Mouse (Mus musculus): Measurements from ENCODE around the gene Mrps6. TPM values are rescaled to one million over a fixed set of nuclear protein-coding genes. Genes with fewer than 3 reads are reported as not detected.

The Mrps6 gene
- polyA plus RNA-seq, 1 experiment = 64.2 TPM

- H3K9ac ChIP-seq (ENCODE audit: low read depth, poor library complexity, severe bottlenecking) = no peak overlapping the region
- no peaks in the 10 kb centered on the region for H3K36me3 ChIP-seq (ENCODE audit: control insufficient read depth, insufficient read depth, low read length, poor library complexity, severe bottlenecking)
- peaks cover 6% of the 10 kb centered on the region for H3K9me3 ChIP-seq (replicated peaks; ENCODE audit: control insufficient read depth, insufficient read depth, low read length, poor library complexity, severe bottlenecking)
- H3K4me1 ChIP-seq (ENCODE audit: control insufficient read depth, insufficient read depth, low read length) = peaks cover 2% of the 10 kb centered on the region
- H3K4me3 ChIP-seq (ENCODE audit: low read depth, low read length) = no peak overlapping the region
- no peak overlapping the region for H3K27ac ChIP-seq (ENCODE audit: insufficient read depth, low read length)
- no peaks in the 10 kb centered on the region for H3K27me3 ChIP-seq (ENCODE audit: control insufficient read depth, insufficient read depth, low read length, poor library complexity, severe bottlenecking)
- TF ChIP-seq POLR2A (IDR thresholded peaks at IDR 0.05; ENCODE audit: insufficient read depth, low read length) = no peak
- no peak for TF ChIP-seq CTCF (IDR thresholded peaks at IDR 0.05; ENCODE audit: low read depth, low read length)
- no peak for TF ChIP-seq EP300 (IDR thresholded peaks at IDR 0.05; ENCODE audit: insufficient read depth, low read depth, low read length)
These were observed 35.4 kb upstream of the Mrps6 start for GRCm38 (mm10) chr16:92022494-92023283.

- Histone ChIP-seq H3K9ac (ENCODE audit: low read depth, poor library complexity, severe bottlenecking) (no peak overlapping the region), H3K27me3 (ENCODE audit: control insufficient read depth, insufficient read depth, low read length, poor library complexity, severe bottlenecking) (no peaks in the 10 kb centered on the region), H3K9me3 (replicated peaks; ENCODE audit: control insufficient read depth, insufficient read depth, low read length, poor library complexity, severe bottlenecking) (no peaks in the 10 kb centered on the region), H3K36me3 (ENCODE audit: control insufficient read depth, insufficient read depth, low read length, poor library complexity, severe bottlenecking) (no peaks in the 10 kb centered on the region), H3K4me1 (ENCODE audit: control insufficient read depth, insufficient read depth, low read length) (no peaks in the 10 kb centered on the region), H3K4me3 (ENCODE audit: low read depth, low read length) (no peak overlapping the region), H3K27ac (ENCODE audit: insufficient read depth, low read length) (no peak overlapping the region)
- TF ChIP-seq EP300 (IDR thresholded peaks at IDR 0.05; ENCODE audit: insufficient read depth, low read depth, low read length) (no peak), POLR2A (IDR thresholded peaks at IDR 0.05; ENCODE audit: insufficient read depth, low read length) (no peak), CTCF (IDR thresholded peaks at IDR 0.05; ENCODE audit: low read depth, low read length) (no peak)
These were observed 24.8 kb upstream of the Mrps6 start for GRCm38 (mm10) chr16:92033286-92033685.

GRCm38 (mm10) chr16:92034676-92035075 lies 23.4 kb upstream of the Mrps6 start:
- Histone ChIP-seq H3K4me1 (ENCODE audit: control insufficient read depth, insufficient read depth, low read length) (no peaks in the 10 kb centered on the region), H3K9me3 (replicated peaks; ENCODE audit: control insufficient read depth, insufficient read depth, low read length, poor library complexity, severe bottlenecking) (no peaks in the 10 kb centered on the region), H3K4me3 (ENCODE audit: low read depth, low read length) (no peak overlapping the region), H3K36me3 (ENCODE audit: control insufficient read depth, insufficient read depth, low read length, poor library complexity, severe bottlenecking) (no peaks in the 10 kb centered on the region), H3K9ac (ENCODE audit: low read depth, poor library complexity, severe bottlenecking) (no peak overlapping the region), H3K27me3 (ENCODE audit: control insufficient read depth, insufficient read depth, low read length, poor library complexity, severe bottlenecking) (no peaks in the 10 kb centered on the region), H3K27ac (ENCODE audit: insufficient read depth, low read length) (no peak overlapping the region)
- TF ChIP-seq CTCF (IDR thresholded peaks at IDR 0.05; ENCODE audit: low read depth, low read length) (no peak), POLR2A (IDR thresholded peaks at IDR 0.05; ENCODE audit: insufficient read depth, low read length) (no peak), EP300 (IDR thresholded peaks at IDR 0.05; ENCODE audit: insufficient read depth, low read depth, low read length) (no peak)

DNA sequence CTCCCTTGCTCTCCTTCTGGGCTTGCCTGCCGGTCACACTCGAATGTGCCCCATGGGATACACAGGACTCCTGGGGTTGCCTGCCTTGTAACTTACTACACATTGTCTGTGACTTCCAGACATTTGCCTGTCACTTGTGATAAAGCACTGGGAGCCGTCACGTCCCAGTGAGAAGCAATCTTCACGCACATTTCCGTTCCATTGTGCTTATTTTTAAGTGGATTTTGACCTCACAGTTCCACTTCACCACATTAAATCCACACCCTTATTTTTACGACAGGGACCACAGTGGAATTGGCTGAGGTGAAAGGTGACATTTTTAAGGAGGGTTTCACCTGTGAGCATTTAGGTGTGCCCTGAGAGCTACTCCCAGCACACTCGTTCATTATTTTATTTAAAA lies 21.4 kb upstream of the Mrps6 start:
- H3K4me3 ChIP-seq (ENCODE audit: low read depth, low read length) = no peak overlapping the region
- H3K9me3 ChIP-seq (replicated peaks; ENCODE audit: control insufficient read depth, insufficient read depth, low read length, poor library complexity, severe bottlenecking) = no peaks in the 10 kb centered on the region
- H3K36me3 ChIP-seq (ENCODE audit: control insufficient read depth, insufficient read depth, low read length, poor library complexity, severe bottlenecking) = no peaks in the 10 kb centered on the region
- H3K27ac ChIP-seq (ENCODE audit: insufficient read depth, low read length) = no peak overlapping the region
- no peak overlapping the region for H3K9ac ChIP-seq (ENCODE audit: low read depth, poor library complexity, severe bottlenecking)
- no peaks in the 10 kb centered on the region for H3K4me1 ChIP-seq (ENCODE audit: control insufficient read depth, insufficient read depth, low read length)
- TF ChIP-seq POLR2A (IDR thresholded peaks at IDR 0.05; ENCODE audit: insufficient read depth, low read length) = no peak
- no peak for TF ChIP-seq EP300 (IDR thresholded peaks at IDR 0.05; ENCODE audit: insufficient read depth, low read depth, low read length)
- no peak for TF ChIP-seq CTCF (IDR thresholded peaks at IDR 0.05; ENCODE audit: low read depth, low read length)
- no peaks in the 10 kb centered on the region for H3K27me3 ChIP-seq (ENCODE audit: control insufficient read depth, insufficient read depth, low read length, poor library complexity, severe bottlenecking)

- no peak overlapping the region for H3K4me3 ChIP-seq (ENCODE audit: low read depth, low read length)
- TF ChIP-seq EP300 (IDR thresholded peaks at IDR 0.05; ENCODE audit: insufficient read depth, low read depth, low read length) = no peak
- TF ChIP-seq CTCF (IDR thresholded peaks at IDR 0.05; ENCODE audit: low read depth, low read length) = no peak
- TF ChIP-seq POLR2A (IDR thresholded peaks at IDR 0.05; ENCODE audit: insufficient read depth, low read length) = no peak
- H3K27me3 ChIP-seq (ENCODE audit: control insufficient read depth, insufficient read depth, low read length, poor library complexity, severe bottlenecking) = no peaks in the 10 kb centered on the region
- H3K9ac ChIP-seq (ENCODE audit: low read depth, poor library complexity, severe bottlenecking) = no peak overlapping the region
- H3K27ac ChIP-seq (ENCODE audit: insufficient read depth, low read length) = no peak overlapping the region
- no peaks in the 10 kb centered on the region for H3K4me1 ChIP-seq (ENCODE audit: control insufficient read depth, insufficient read depth, low read length)
- no peaks in the 10 kb centered on the region for H3K36me3 ChIP-seq (ENCODE audit: control insufficient read depth, insufficient read depth, low read length, poor library complexity, severe bottlenecking)
- no peaks in the 10 kb centered on the region for H3K9me3 ChIP-seq (replicated peaks; ENCODE audit: control insufficient read depth, insufficient read depth, low read length, poor library complexity, severe bottlenecking)
These were observed 20.0 kb upstream of the Mrps6 start for GRCm38 (mm10) chr16:92037891-92038607.

GRCm38 (mm10) chr16:92039421-92039820 lies 18.6 kb upstream of the Mrps6 start:
- no peak overlapping the region for H3K4me3 ChIP-seq (ENCODE audit: low read depth, low read length)
- TF ChIP-seq POLR2A (IDR thresholded peaks at IDR 0.05; ENCODE audit: insufficient read depth, low read length) (no peak), CTCF (IDR thresholded peaks at IDR 0.05; ENCODE audit: low read depth, low read length) (no peak), EP300 (IDR thresholded peaks at IDR 0.05; ENCODE audit: insufficient read depth, low read depth, low read length) (no peak)
- H3K27ac ChIP-seq (ENCODE audit: insufficient read depth, low read length) = no peak overlapping the region
- H3K27me3 ChIP-seq (ENCODE audit: control insufficient read depth, insufficient read depth, low read length, poor library complexity, severe bottlenecking) = no peaks in the 10 kb centered on the region
- no peaks in the 10 kb centered on the region for H3K4me1 ChIP-seq (ENCODE audit: control insufficient read depth, insufficient read depth, low read length)
- H3K36me3 ChIP-seq (ENCODE audit: control insufficient read depth, insufficient read depth, low read length, poor library complexity, severe bottlenecking) = no peaks in the 10 kb centered on the region
- H3K9me3 ChIP-seq (replicated peaks; ENCODE audit: control insufficient read depth, insufficient read depth, low read length, poor library complexity, severe bottlenecking) = no peaks in the 10 kb centered on the region
- no peak overlapping the region for H3K9ac ChIP-seq (ENCODE audit: low read depth, poor library complexity, severe bottlenecking)
